Mouse (Mus musculus) thymus, adult 2 months (tissue): ENCODE measurements around the gene Hnrnpa1.

Source experiments
- CTCF ChIP-seq: fragments of 200-500 bp; IDR thresholded peaks from 2 replicates; pipeline ENCODE4 v1.5.1; 2012; ENCODE audit warnings: mild to moderate bottlenecking, control low read depth, low read length, moderate library complexity, borderline replicate concordance; ENCODE audit not compliant: control insufficient read depth, poor library complexity, insufficient read depth; ENCODE audit errors: extremely low read depth
- POLR2A ChIP-seq: fragments of 200-500 bp; IDR thresholded peaks from 2 replicates; pipeline ENCODE4 v1.6.1; 2012; ENCODE audit warnings: mild to moderate bottlenecking, low read length, control low read depth, moderate library complexity; ENCODE audit not compliant: control insufficient read depth, poor library complexity, insufficient read depth; ENCODE audit errors: extremely low read depth

- no peak for TF ChIP-seq CTCF
- no peak for TF ChIP-seq POLR2A
Observed at GRCm38 (mm10) chr15:103259989-103260388, 19.8 kb downstream of the Hnrnpa1 start.
